In genomic region chr10:126927101-126927961, GRCm38 (mm10) we compare ENCODE assay signal across 9 mouse cellular contexts. TPM values are rescaled to one million over a fixed set of nuclear protein-coding genes. Genes with fewer than 3 reads are reported as not detected.
DNase-seq lines count a peak whose midpoint lies in the region; ATAC-seq and TF ChIP-seq lines count a peak whose summit lies in the region.
"Had no signal": no experiment of that assay in that cellular context is flagged by ENCODE, and none has a peak within 500 bp of the region (broad histone marks: within the 10 kb centered on the region; RNA-seq: fewer than 3 reads in every experiment).

No protein-coding gene starts in this region.

- H3K36me3 ChIP-seq in liver, adult 2 months (ENCODE audit: control insufficient read depth, insufficient read depth, low read length) = no peaks in the 10 kb centered on the region
- no peaks in the 10 kb centered on the region for H3K36me3 ChIP-seq in heart, embryonic 13.5 days
- no peaks in the 10 kb centered on the region for H3K36me3 ChIP-seq in kidney, postnatal 0 days (ENCODE audit: insufficient read depth, low read length)
- H3K36me3 ChIP-seq in macrophage (ENCODE audit: inconsistent target) = no peaks in the 10 kb centered on the region
- H3K36me3 ChIP-seq: liver, embryonic 13.5 days had no signal

- no peaks in the 10 kb centered on the region for H3K27me3 ChIP-seq in liver, adult 2 months (ENCODE audit: control insufficient read depth, insufficient read depth, low read length)
- H3K27me3 ChIP-seq in heart, embryonic 13.5 days (replicated peaks) = no peaks in the 10 kb centered on the region; the same call in 1 of the 2 replicates
- no peaks in the 10 kb centered on the region for H3K27me3 ChIP-seq in kidney, postnatal 0 days (ENCODE audit: insufficient read depth, low read length)

- H3K4me2 ChIP-seq in heart, embryonic 13.5 days = peak overlapping the region; percentile 85
- H3K4me2 ChIP-seq in kidney, postnatal 0 days (ENCODE audit: low read length) = peak overlapping the region; percentile 86

- no peaks in the 10 kb centered on the region for H3K9me3 ChIP-seq in heart, embryonic 13.5 days
- no peaks in the 10 kb centered on the region for H3K9me3 ChIP-seq in kidney, postnatal 0 days (replicated peaks; ENCODE audit: low read length)
- H3K9me3 ChIP-seq: liver, embryonic 13.5 days had no signal

- WGBS in liver, adult 2 months = 39% methylated on average over 11 of the region's 11 CpGs
- WGBS in heart, embryonic 13.5 days = 22% methylated on average over 11 of the region's 11 CpGs
- WGBS in kidney, postnatal 0 days = 20% methylated on average over 11 of the region's 11 CpGs
- WGBS in macrophage (ENCODE audit: missing documents) = 78% methylated on average over 11 of the region's 11 CpGs

- peak overlapping the region; percentile 89 for H3K27ac ChIP-seq in liver, adult 2 months (replicated peaks; ENCODE audit: insufficient read depth, low read depth, low read length)
- H3K27ac ChIP-seq in heart, embryonic 13.5 days (replicated peaks) = peak overlapping the region; percentile 97
- peak overlapping the region; percentile 95 for H3K27ac ChIP-seq in kidney, postnatal 0 days
- no peak overlapping the region for H3K27ac ChIP-seq in macrophage

- H3K4me3 ChIP-seq in liver, adult 2 months (ENCODE audit: insufficient read depth, low read depth, low read length) = peak overlapping the region; percentile 76
- peak overlapping the region; percentile 58 for H3K4me3 ChIP-seq in heart, embryonic 13.5 days
- no peak overlapping the region for H3K4me3 ChIP-seq in kidney, postnatal 0 days (replicated peaks; ENCODE audit: low read depth, low read length)
- H3K4me3 ChIP-seq in macrophage (ENCODE audit: inconsistent target) = peak overlapping the region; percentile 11; the same call in 1 of the 2 replicates

- peaks cover 8% of the 10 kb centered on the region; the same call in 1 of the 2 replicates for H3K4me1 ChIP-seq in liver, adult 2 months (ENCODE audit: control insufficient read depth, insufficient read depth, low read length)
- peaks cover 69% of the 10 kb centered on the region for H3K4me1 ChIP-seq in heart, embryonic 13.5 days
- peaks cover 31% of the 10 kb centered on the region for H3K4me1 ChIP-seq in kidney, postnatal 0 days (replicated peaks; ENCODE audit: insufficient read depth, low read length)

- no peaks in the 10 kb centered on the region for H3K79me2 ChIP-seq in liver, adult 2 months (ENCODE audit: control insufficient read depth, insufficient read depth, low read length)
- H3K79me2 ChIP-seq in macrophage (ENCODE audit: inconsistent target) = no peaks in the 10 kb centered on the region

- peak overlapping the region; percentile 86 for H3K9ac ChIP-seq in liver, adult 2 months (ENCODE audit: low read depth, low read length)
- peak overlapping the region; percentile 85 for H3K9ac ChIP-seq in heart, embryonic 13.5 days
- peak overlapping the region; percentile 68 for H3K9ac ChIP-seq in kidney, postnatal 0 days (ENCODE audit: low read depth, low read length)

- TF ChIP-seq CTCF in liver, adult 2 months (IDR thresholded peaks at IDR 0.05; ENCODE audit: low read depth, low read length) = no peak
- no peak for TF ChIP-seq CTCF in kidney, postnatal 0 days (IDR thresholded peaks at IDR 0.05; ENCODE audit: low read depth)

- DNase-seq in liver, adult 2 months (ENCODE audit: extremely low read depth, low read depth, low spot score) = no peak
- DNase-seq in liver = no peak
- peak; percentile 72 for DNase-seq in cerebellum, adult 9-10 months
- DNase-seq in kidney, postnatal 0 days (ENCODE audit: low spot score) = peak; percentile 54
- no peak for DNase-seq in ovary, postnatal 10 days (ENCODE audit: low spot score)
- DNase-seq in layer of hippocampus, postnatal 10 days (ENCODE audit: low spot score in 2 of 2) = no peak
- DNase-seq: liver, embryonic 13.5 days had no signal

- no peak for TF ChIP-seq POLR2A in liver, adult 2 months (IDR thresholded peaks at IDR 0.05; ENCODE audit: extremely low read depth, insufficient read depth, low read length)

- no peak for ATAC-seq in heart, embryonic 13.5 days (ENCODE audit: extremely low read depth, insufficient number of reproducible peaks, low FRiP score, low TSS enrichment)
- no peak for ATAC-seq in kidney, postnatal 0 days (replicated peaks; ENCODE audit: low FRiP score, low read depth)

RNA-seq across cellular contexts. Expression of gene Atp23, which starts 26.2 kb away (rescaled TPM):
- 5.9 and 8.3 TPM in 2 replicates for total RNA-seq in liver, adult 2 months (2014; rRNA removed)
- 5.5 and 6.4 TPM in 2 replicates for polyA plus RNA-seq in liver, adult 2 months (2012; rRNA removed)
- polyA plus RNA-seq in heart, embryonic 13.5 days (2015; fragmentation: Nextera tagmentation; extraction: Ambion mirVana) = 6.4 and 8.6 TPM in 2 replicates
- polyA plus RNA-seq in kidney, postnatal 0 days (2015; fragmentation: Nextera tagmentation; extraction: Ambion mirVana) = 20.5 and 22.6 TPM in 2 replicates
- 10 to 100 TPM in 6 of 26 experiments, 1 to 10 TPM in 18, under 1 TPM in 2; 0.36 to 20.1 (median 3.7) TPM for total RNA-seq in macrophage (2018; cell fraction: chromatin; rRNA removed)
- 1 to 10 TPM; 1.2 to 9.4 (median 4.7) TPM for total RNA-seq in macrophage (2018; cell fraction: cytosol; rRNA removed)
- 10 to 100 TPM in 4 of 26 experiments, 1 to 10 TPM in 15, under 1 TPM in 7; 0.23 to 11.8 (median 2.6) TPM for total RNA-seq in macrophage (2018; cell fraction: nucleus; rRNA removed)
- 3.6 to 7.7 TPM (median 7.0 TPM) in 3 replicates for polyA plus RNA-seq in macrophage (2018)
- 10 to 100 TPM in 1 of 2 experiments, 1 to 10 TPM in 1; 7.4 to 10.3 TPM for total RNA-seq in layer of hippocampus, postnatal 10 days (2021)

RNA-seq across cellular contexts. Expression of gene Ctdsp2, which starts 51.2 kb away (rescaled TPM):
- total RNA-seq in liver, adult 2 months (2014; rRNA removed) = 18.4 and 25.7 TPM in 2 replicates
- polyA plus RNA-seq in liver, adult 2 months (2012; rRNA removed) = 23.1 and 29.3 TPM in 2 replicates
- 37.1 and 39.6 TPM in 2 replicates for polyA plus RNA-seq in heart, embryonic 13.5 days (2015; fragmentation: Nextera tagmentation; extraction: Ambion mirVana)
- polyA plus RNA-seq in kidney, postnatal 0 days (2015; fragmentation: Nextera tagmentation; extraction: Ambion mirVana) = 62.4 and 68.5 TPM in 2 replicates
- 10 to 100 TPM in 24 of 26 experiments, 1 to 10 TPM in 2; 7.4 to 94.7 (median 27.4) TPM for total RNA-seq in macrophage (2018; cell fraction: chromatin; rRNA removed)
- total RNA-seq in macrophage (2018; cell fraction: cytosol; rRNA removed) = 100 to 1,000 TPM in 1 of 26 experiments, 10 to 100 TPM in 25; 24.7 to 104 (median 43.2) TPM
- 10 to 100 TPM; 16.2 to 94.0 (median 26.7) TPM for total RNA-seq in macrophage (2018; cell fraction: nucleus; rRNA removed)
- polyA plus RNA-seq in macrophage (2018) = 21.1 to 77.3 TPM (median 33.3 TPM) in 3 replicates
- total RNA-seq in layer of hippocampus, postnatal 10 days (2021) = 10 to 100 TPM; 78.9 to 88.9 TPM

Comparison
In these comparisons a context has a peak if more than half of its experiments do, and no peak if none do; other contexts are left out.
1. DNase-seq: peak in cerebellum, adult 9-10 months (single experiment) and kidney, postnatal 0 days (single experiment); none in liver, adult 2 months (single experiment), liver (single experiment), ovary, postnatal 10 days (single experiment) and layer of hippocampus, postnatal 10 days (0 of 2).
2. Peak in every context shown above with its lines, with median percentiles within 50 percentile points of each other: H3K9ac ChIP-seq.